Mouse (Mus musculus) midbrain, embryonic 12.5 days (tissue): ENCODE results near the gene Pde1c. TPM values are rescaled to one million over a fixed set of nuclear protein-coding genes. Genes with fewer than 3 reads are reported as not detected.
A peak's percentile ranks its signal among the peaks of the same experiment; 100 is the strongest.

Experiments
- ATAC-seq: fragments of 200-750 bp; cut with Nextera tagmentation; 2 replicates; pipeline ENCODE4 v1.8.0; 2017; ENCODE audit warnings: low read depth, moderate TSS enrichment, moderate library complexity; ENCODE audit not compliant: low FRiP score
- H3K27ac ChIP-seq: fragments of 300-500 bp; sonication (generic); replicated peaks from 2 replicates; pipeline ENCODE4 v1.5.1; 2016; ENCODE audit warnings: mild to moderate bottlenecking
- H3K27me3 ChIP-seq: fragments of 300-500 bp; sonication (generic); 2 replicates; pipeline ENCODE4 v1.6.1; 2016; ENCODE audit warnings: mild to moderate bottlenecking
- H3K36me3 ChIP-seq: fragments of 300-500 bp; sonication (generic); 2 replicates; pipeline ENCODE4 v1.6.1; 2016
- H3K4me1 ChIP-seq: fragments of 300-500 bp; sonication (generic); 2 replicates; pipeline ENCODE4 v1.6.1; 2016
- H3K4me2 ChIP-seq: fragments of 300-500 bp; sonication (generic); replicated peaks from 2 replicates; pipeline ENCODE4 v1.6.1; 2016; ENCODE audit warnings: mild to moderate bottlenecking, moderate library complexity
- H3K4me3 ChIP-seq: fragments of 300-500 bp; sonication (generic); 2 replicates; pipeline ENCODE4 v1.5.1; 2016; ENCODE audit warnings: mild to moderate bottlenecking
- H3K9ac ChIP-seq: fragments of 300-500 bp; sonication (generic); replicated peaks from 2 replicates; pipeline ENCODE4 v1.6.1; 2016; ENCODE audit warnings: mild to moderate bottlenecking, moderate library complexity
- H3K9me3 ChIP-seq: fragments of 300-500 bp; sonication (generic); 2 replicates; pipeline ENCODE4 v1.6.1; 2016; ENCODE audit warnings: mild to moderate bottlenecking
- WGBS: fragments of 180-500 bp; shearing (Covaris S2); methylation state at CpG from one replicate; pipeline ENCODE4 v1.1.7; 2016; 5-methylcytosine and 5-hydroxymethylcytosine counted together
- microRNA-seq: library from miRNA; unstranded; fragments of <30 nt; microRNA quantifications from one replicate; pipeline ENCODE4, GENCODE M21; 2017
- polyA plus RNA-seq: library from polyadenylated mRNA; unstranded; fragments of >200 nt; fragmentation: Nextera tagmentation; extraction: Ambion mirVana; gene quantifications from 2 replicates; pipeline ENCODE4 v1.2.1, GENCODE M21; 2016

Gene Pde1c
- polyA plus RNA-seq, 1 experiment from 2014 or later, result 7.4 TPM

DNA sequence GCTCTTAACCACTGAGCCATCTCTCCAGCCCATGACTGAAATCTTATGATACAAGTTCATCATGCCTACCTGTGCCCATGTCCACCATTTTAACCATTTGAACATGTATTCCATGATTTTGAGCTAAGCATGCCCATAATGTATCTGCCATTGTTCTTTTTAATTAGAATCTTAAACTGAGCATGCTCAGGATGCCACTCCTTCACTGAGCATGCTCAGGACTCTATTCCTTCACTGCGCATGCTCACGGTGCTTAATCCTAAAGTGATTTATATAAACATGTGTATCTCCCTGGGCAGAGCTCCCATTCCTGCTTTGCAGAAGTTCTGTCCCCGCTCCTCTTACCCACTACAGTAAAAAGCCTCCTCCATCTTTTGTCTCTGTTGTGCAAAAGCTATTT lies 520.3 kb downstream of the Pde1c start:
- Histone ChIP-seq H3K27ac (no peak overlapping the region), H3K9ac (no peak overlapping the region), H3K4me3 (no peak overlapping the region), H3K36me3 (no peaks in the 10 kb centered on the region), H3K4me1 (no peaks in the 10 kb centered on the region; the same call in 1 of the 2 replicates), H3K27me3 (no peaks in the 10 kb centered on the region), H3K9me3 (no peaks in the 10 kb centered on the region), H3K4me2 (no peak overlapping the region)
- 91% methylated on average over 3 of the region's 3 CpGs for WGBS
- no peak for ATAC-seq

DNA sequence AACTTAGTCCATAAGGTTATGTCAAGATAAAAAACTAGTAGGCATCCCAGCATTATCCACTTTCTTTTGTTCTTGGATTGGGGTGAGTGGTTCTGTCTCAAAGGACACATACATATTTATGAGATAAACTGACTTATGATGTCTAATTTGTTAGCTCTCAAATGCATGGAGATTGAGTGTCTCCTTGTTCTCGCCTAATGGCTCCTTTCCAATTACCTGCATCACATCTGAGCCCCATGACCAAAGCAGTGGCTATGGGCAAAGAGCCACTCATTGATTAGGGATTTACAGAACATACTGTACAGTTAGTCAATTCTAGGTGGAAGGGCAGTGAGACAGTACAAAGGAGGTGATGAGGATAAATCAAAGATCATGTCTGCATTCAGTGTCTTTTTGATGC lies 524.2 kb downstream of the Pde1c start:
- peak overlapping the region; percentile 65; the same call in 1 of the 2 replicates for H3K27ac ChIP-seq
- peak; percentile 80 for ATAC-seq
- H3K27me3 ChIP-seq, result no peaks in the 10 kb centered on the region

DNA sequence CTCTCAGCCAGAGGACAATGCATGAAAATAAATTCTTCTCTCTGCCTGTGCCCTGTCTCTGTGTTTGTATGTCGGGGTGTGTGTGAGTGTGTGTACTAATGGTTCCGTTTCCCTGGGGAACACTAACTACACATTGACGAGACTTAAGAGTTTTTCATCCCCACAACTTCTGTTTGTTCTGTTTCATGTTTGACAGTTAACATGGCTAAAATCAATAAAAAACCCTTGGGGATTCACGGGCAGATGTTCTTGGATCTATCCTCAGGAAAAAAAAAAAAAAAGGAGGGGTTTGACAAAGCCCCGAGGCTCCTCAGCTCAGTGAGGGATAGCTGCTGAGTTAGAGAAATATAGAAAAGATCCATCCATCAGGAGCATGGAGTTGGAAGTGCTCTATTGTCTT lies 524.6 kb downstream of the Pde1c start:
- Histone ChIP-seq H3K27me3 (no peaks in the 10 kb centered on the region), H3K4me3 (no peak overlapping the region), H3K9ac (no peak overlapping the region), H3K9me3 (no peaks in the 10 kb centered on the region), H3K4me2 (no peak overlapping the region), H3K4me1 (no peaks in the 10 kb centered on the region; the same call in 1 of the 2 replicates), H3K36me3 (no peaks in the 10 kb centered on the region), H3K27ac (peak overlapping the region; percentile 63; the same call in 1 of the 2 replicates)
- ATAC-seq, result peak; percentile 74
- 50% methylated on average over 5 of the region's 5 CpGs for WGBS

More for the DNA sequence above, 524.2 kb downstream of the Pde1c start:
- no peak overlapping the region for H3K4me3 ChIP-seq
- H3K4me2 ChIP-seq, result no peak overlapping the region
- no peaks in the 10 kb centered on the region for H3K9me3 ChIP-seq
- no peak overlapping the region for H3K9ac ChIP-seq
- WGBS, result 45% methylated on average over 1 of the region's 1 CpGs
- no peaks in the 10 kb centered on the region; the same call in 1 of the 2 replicates for H3K4me1 ChIP-seq
- H3K36me3 ChIP-seq, result no peaks in the 10 kb centered on the region

DNA sequence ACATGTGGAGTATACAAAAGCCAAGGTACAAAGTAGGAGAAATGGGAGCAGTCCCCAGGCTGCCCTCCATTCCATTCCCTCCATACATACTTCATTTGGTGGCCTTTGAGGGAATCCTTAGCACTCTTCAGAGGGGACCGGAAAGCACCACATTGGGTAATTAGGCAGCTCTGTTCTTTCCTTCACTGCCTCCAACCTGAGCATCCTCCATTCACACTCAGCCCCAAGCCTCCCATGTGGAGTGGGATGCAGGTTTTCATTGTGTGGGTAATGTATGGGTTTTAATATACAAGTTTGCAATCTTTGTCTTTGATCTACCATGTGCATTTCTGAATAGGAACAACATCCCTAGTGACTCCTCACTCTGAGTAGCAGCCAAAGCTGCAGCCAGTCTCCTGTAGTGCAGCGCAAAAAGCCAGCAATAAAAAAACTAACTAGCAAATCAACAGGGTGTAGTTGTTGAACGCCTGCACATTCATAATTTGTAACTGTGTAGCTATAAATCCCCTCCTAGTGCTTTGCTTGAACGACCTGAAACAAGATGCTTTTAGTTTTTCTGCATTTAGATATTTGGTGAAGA lies 529.3 kb downstream of the Pde1c start:
- 67% methylated on average over 4 of the region's 4 CpGs for whole genome bisulfite sequencing
- Histone ChIP-seq H3K36me3 (no peaks in the 10 kb centered on the region), H3K4me1 (no peaks in the 10 kb centered on the region), H3K9ac (no peak overlapping the region), H3K4me2 (no peak overlapping the region), H3K27me3 (no peaks in the 10 kb centered on the region), H3K4me3 (no peak overlapping the region), H3K9me3 (no peaks in the 10 kb centered on the region), H3K27ac (no peak overlapping the region)
- ATAC-seq, result no peak

DNA sequence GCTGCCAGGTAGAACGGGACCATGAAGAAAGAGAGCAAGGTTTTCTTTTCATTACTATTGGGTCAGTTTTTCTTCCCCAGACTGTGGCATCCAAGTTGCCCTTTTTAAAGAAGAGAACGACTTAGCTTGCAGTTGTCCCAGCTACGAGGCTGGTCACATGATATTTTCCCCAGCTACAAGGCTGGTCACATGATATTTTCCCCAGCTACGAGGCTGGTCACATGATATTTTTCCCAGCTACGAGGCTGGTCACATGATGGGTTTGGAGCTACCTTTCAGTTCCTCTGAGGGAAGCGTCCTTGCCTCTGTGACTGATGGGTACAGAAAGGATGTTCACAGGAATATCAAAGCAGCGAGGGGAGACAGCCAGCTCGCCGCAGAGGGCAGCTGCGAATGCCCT lies 533.8 kb downstream of the Pde1c start:
- H3K9me3 ChIP-seq, result no peaks in the 10 kb centered on the region
- H3K4me2 ChIP-seq, result no peak overlapping the region
- H3K9ac ChIP-seq, result no peak overlapping the region
- ATAC-seq, result no peak
- no peak overlapping the region for H3K4me3 ChIP-seq
- peaks cover 4% of the 10 kb centered on the region; the same call in 1 of the 2 replicates for H3K4me1 ChIP-seq
- H3K36me3 ChIP-seq, result no peaks in the 10 kb centered on the region
- no peak overlapping the region for H3K27ac ChIP-seq
- H3K27me3 ChIP-seq, result no peaks in the 10 kb centered on the region
- 85% methylated on average over 10 of the region's 10 CpGs for WGBS

DNA sequence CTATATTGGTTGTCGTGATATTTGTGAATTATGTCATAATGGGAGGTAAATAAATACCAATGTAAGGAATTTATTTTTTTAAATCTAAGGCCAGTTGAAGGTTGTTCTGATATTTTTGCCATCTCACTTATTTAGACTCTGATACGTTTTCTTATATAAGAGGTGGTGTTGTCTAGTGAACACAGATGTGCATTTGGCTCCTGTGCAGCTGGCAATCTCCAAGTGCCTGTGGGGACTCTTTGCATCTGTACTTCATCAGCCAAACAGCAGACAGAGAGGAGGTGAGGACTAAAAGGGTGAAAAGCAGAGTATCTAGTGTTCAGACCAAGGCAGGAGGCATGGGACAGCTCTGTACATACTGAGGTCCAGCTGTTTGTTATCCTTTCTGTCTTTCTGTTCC lies 536.7 kb downstream of the Pde1c start:
- H3K36me3 ChIP-seq, result no peaks in the 10 kb centered on the region
- WGBS, result 79% methylated on average over 2 of the region's 2 CpGs
- ATAC-seq, result no peak
- H3K27ac ChIP-seq, result no peak overlapping the region
- H3K4me3 ChIP-seq, result no peak overlapping the region
- no peak overlapping the region for H3K9ac ChIP-seq
- no peak overlapping the region for H3K4me2 ChIP-seq
- no peaks in the 10 kb centered on the region for H3K9me3 ChIP-seq
- peaks cover 6% of the 10 kb centered on the region; the same call in 1 of the 2 replicates for H3K4me1 ChIP-seq
- no peaks in the 10 kb centered on the region for H3K27me3 ChIP-seq

DNA sequence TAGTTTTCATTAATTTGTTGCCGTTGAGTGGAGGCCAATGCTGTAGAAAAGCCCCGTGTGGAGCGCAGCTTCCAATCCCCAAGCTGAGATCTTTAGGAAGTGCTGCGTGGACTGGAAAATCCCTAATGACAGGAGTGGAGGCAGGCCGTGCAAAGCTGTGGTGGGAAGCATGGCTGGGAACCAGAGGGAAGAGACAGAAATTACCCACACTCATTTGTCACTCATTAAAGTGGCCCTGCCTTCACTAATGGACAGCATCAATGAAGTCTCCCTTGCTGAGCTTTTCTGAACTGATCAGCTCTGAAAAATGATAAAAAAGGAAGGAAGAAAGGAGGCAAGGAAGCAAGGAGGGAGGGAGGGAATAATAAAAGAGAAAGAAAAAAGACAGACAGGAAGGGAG lies 538.9 kb downstream of the Pde1c start:
- H3K36me3 ChIP-seq, result no peaks in the 10 kb centered on the region
- H3K9ac ChIP-seq, result no peak overlapping the region
- H3K4me2 ChIP-seq, result no peak overlapping the region
- peaks cover 6% of the 10 kb centered on the region; the same call in 1 of the 2 replicates for H3K4me1 ChIP-seq
- ATAC-seq, result peak; percentile 23; the same call in 1 of the 2 replicates
- no peak overlapping the region for H3K27ac ChIP-seq
- no peaks in the 10 kb centered on the region for H3K9me3 ChIP-seq
- WGBS, result 36% methylated on average over 5 of the region's 5 CpGs
- no peaks in the 10 kb centered on the region for H3K27me3 ChIP-seq
- no peak overlapping the region for H3K4me3 ChIP-seq

DNA sequence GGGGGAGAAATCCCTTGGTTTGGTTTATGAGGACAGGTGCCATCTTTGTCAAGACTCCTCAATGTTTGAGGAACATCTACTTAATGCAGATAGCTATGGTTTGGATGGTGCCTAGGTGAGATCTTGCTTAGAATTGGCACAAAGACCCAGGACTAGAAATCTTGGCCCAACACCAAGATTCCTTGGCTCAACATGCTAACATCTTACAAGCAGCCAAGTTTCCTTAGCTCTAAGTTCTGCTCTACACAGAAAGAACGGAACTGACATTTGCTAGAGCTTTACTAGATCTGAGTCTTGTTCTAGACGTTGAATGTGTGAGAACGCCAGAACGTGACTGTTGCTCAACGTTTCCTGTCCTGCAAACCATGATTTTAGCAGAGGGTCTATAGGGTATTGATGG lies 540.9 kb downstream of the Pde1c start:
- H3K4me3 ChIP-seq, result no peak overlapping the region
- ATAC-seq, result no peak
- no peak overlapping the region for H3K27ac ChIP-seq
- WGBS, result 96% methylated on average over 5 of the region's 5 CpGs
- H3K9me3 ChIP-seq, result no peaks in the 10 kb centered on the region
- H3K36me3 ChIP-seq, result no peaks in the 10 kb centered on the region
- no peak overlapping the region for H3K9ac ChIP-seq
- peaks cover 6% of the 10 kb centered on the region; the same call in 1 of the 2 replicates for H3K4me1 ChIP-seq
- no peak overlapping the region for H3K4me2 ChIP-seq
- no peaks in the 10 kb centered on the region for H3K27me3 ChIP-seq

DNA sequence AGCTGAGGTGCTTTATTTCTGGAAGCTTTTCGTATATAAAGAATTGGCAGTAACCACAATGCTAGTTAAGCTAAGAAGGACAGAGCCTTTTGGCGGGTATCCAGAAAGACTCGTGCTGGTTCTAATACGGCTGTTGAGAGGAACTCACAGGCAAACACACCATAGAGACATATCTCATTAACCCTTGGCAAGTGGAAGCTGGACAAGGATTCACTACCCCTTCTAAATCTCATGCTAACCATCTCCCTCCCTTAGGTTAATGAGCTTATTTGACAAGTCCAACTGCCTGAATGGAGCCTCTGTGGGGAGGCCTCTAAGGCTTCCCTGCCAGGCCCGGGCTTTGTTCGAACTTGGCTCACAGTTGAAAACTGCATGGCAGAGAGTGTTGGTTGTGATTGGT lies 541.6 kb downstream of the Pde1c start:
- Histone ChIP-seq H3K4me1 (peaks cover 6% of the 10 kb centered on the region; the same call in 1 of the 2 replicates), H3K36me3 (no peaks in the 10 kb centered on the region), H3K27ac (no peak overlapping the region), H3K27me3 (no peaks in the 10 kb centered on the region), H3K4me3 (no peak overlapping the region), H3K9me3 (no peaks in the 10 kb centered on the region), H3K9ac (no peak overlapping the region), H3K4me2 (no peak overlapping the region)
- ATAC-seq, result no peak
- WGBS, result 88% methylated on average over 6 of the region's 6 CpGs

DNA sequence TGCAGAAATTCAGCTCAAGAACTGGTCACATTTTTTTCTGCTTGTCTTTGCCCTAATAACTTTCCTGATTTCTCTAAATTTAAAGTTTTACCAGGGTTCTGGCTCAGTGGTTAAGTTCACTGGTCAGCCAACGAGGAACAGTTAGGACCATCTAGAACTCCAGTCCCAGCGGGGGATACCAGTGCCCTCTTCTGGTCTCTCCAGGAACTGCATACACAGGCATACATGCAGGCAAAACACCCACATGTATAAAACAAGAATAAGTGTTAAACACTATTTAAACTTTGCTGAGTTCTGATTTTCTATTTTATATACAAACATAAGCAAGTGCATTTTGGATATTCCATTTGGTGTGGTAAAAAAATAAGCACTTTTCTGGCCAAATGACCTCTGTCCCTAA lies 543.4 kb downstream of the Pde1c start:
- Histone ChIP-seq H3K27me3 (no peaks in the 10 kb centered on the region), H3K4me2 (no peak overlapping the region), H3K4me3 (no peak overlapping the region), H3K27ac (no peak overlapping the region), H3K36me3 (no peaks in the 10 kb centered on the region), H3K9me3 (no peaks in the 10 kb centered on the region), H3K4me1 (0 out of 2 replicates have a peak, but pooled peaks cover 4% of the 10 kb centered on the region), H3K9ac (no peak overlapping the region)
- 57% methylated on average over 2 of the region's 2 CpGs for WGBS
- no peak for ATAC-seq

Small RNA genes lying within 50 kb of the gene (microRNA-seq; reads per million reads assigned to microRNA genes)
- gene Gm44413, result not detected

Other genes starting within 250 kb of the Pde1c start
- 169 and 186 TPM in 2 replicates for gene Lsm5, start 135.6 kb upstream of the Pde1c start, polyA plus RNA-seq
- gene Avl9, start 145.8 kb upstream of the Pde1c start, polyA plus RNA-seq, result 38.3 and 39.7 TPM in 2 replicates
- 44.4 and 46.8 TPM in 2 replicates for gene Kbtbd2, start 228.7 kb upstream of the Pde1c start, polyA plus RNA-seq